13 mouse cellular contexts compared by ENCODE assay signal in the genomic region with DNA sequence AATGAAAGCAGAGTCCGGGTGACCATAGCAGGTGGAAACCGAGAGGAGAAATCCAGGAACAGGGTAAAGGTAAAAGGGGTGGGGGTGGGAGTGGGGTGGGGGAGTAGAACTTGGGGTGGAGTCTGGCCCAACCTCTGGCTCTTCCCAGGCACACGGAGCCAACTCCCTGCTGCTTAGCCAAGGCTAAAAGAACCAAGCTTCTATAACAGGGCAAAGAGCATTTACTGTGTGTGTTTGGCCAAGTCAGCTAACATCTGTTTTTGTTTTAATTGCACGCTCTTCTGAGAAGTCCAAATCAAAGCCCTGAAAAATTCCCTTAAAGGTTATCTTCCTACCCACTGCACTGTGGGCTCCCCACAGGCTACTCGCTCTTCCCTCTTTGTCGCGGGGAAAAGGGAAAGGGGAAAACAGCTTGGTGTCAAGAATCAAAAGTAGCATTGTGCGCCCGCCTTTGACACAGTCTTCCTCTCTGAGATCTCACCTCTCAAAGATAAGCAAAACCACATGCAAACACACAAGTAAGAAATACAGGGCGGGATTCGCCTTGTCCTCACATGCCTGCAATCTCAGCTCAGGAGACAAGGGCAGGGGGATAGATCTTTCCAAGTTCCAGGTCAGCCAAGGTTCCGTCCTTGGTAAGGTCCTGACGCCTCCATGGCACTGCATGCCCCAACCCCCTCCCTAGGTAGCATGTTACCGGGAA. TPM values are rescaled to one million over a fixed set of nuclear protein-coding genes. Genes with fewer than 3 reads are reported as not detected.
A peak's percentile ranks its signal among the peaks of the same experiment; 100 is the strongest.
DNase-seq lines count a peak whose midpoint lies in the region; ATAC-seq and TF ChIP-seq lines count a peak whose summit lies in the region.
"Had no signal": no experiment of that assay in that cellular context is flagged by ENCODE, and none has a peak within 500 bp of the region (broad histone marks: within the 10 kb centered on the region; RNA-seq: fewer than 3 reads in every experiment).

No protein-coding gene starts in this region.

- H3K27ac ChIP-seq in lung, postnatal 0 days (ENCODE audit: low read length), result no peak overlapping the region
- 0 out of 2 replicates have a peak overlapping the region, but pooled peaks have one; percentile 11 for H3K27ac ChIP-seq in stomach, embryonic 16.5 days (ENCODE audit: low read length)
- H3K27ac ChIP-seq: forebrain, embryonic 13.5 days; layer of hippocampus, adult 2 months; midbrain, embryonic 15.5 days had no signal

- no peak for ATAC-seq in lung, postnatal 0 days
- peak; percentile 37; the same call in 1 of the 2 replicates for ATAC-seq in stomach, embryonic 16.5 days (ENCODE audit: insufficient read depth, low FRiP score)
- ATAC-seq: forebrain, embryonic 13.5 days; midbrain, embryonic 15.5 days had no signal

- no peak overlapping the region for H3K9ac ChIP-seq in lung, postnatal 0 days (replicated peaks; ENCODE audit: low read depth)
- no peak overlapping the region for H3K9ac ChIP-seq in stomach, embryonic 16.5 days (ENCODE audit: low read length)
- H3K9ac ChIP-seq: forebrain, embryonic 13.5 days; midbrain, embryonic 15.5 days had no signal

- TF ChIP-seq EP300 in lung, postnatal 0 days (IDR thresholded peaks at IDR 0.05), result no peak

- no peaks in the 10 kb centered on the region for H3K36me3 ChIP-seq in lung, postnatal 0 days (ENCODE audit: insufficient read depth, low read length)
- no peaks in the 10 kb centered on the region for H3K36me3 ChIP-seq in stomach, embryonic 16.5 days (ENCODE audit: control insufficient read depth, insufficient read depth, low read length)
- H3K36me3 ChIP-seq: midbrain, embryonic 15.5 days had no signal

- H3K9me3 ChIP-seq in lung, postnatal 0 days (ENCODE audit: low read length), result no peaks in the 10 kb centered on the region
- H3K9me3 ChIP-seq in stomach, embryonic 16.5 days (replicated peaks; ENCODE audit: control insufficient read depth, low read length), result no peaks in the 10 kb centered on the region
- H3K9me3 ChIP-seq: forebrain, embryonic 13.5 days; midbrain, embryonic 15.5 days had no signal

- no peak for DNase-seq in lung, postnatal 0 days (ENCODE audit: low spot score)
- DNase-seq in lung, postnatal 4 days, result no peak
- DNase-seq in adipocyte (ENCODE audit: low spot score), result peak; percentile 75
- DNase-seq in forelimb bud, embryonic 11.5 days (ENCODE audit: low read depth, low spot score), result peak; percentile 13
- DNase-seq in urinary bladder, postnatal 25 days (ENCODE audit: low spot score), result no peak
- no peak for DNase-seq in layer of hippocampus, adult 18-20 months (ENCODE audit: low spot score in 2 of 2)
- DNase-seq: cerebellum, adult 8-10 months; gastrocnemius, postnatal 25 days; lung, postnatal 14 days had no signal

- H3K27me3 ChIP-seq in lung, postnatal 0 days (replicated peaks; ENCODE audit: insufficient read depth, low read length), result no peaks in the 10 kb centered on the region
- no peaks in the 10 kb centered on the region for H3K27me3 ChIP-seq in stomach, embryonic 16.5 days (ENCODE audit: control insufficient read depth, insufficient read depth, low read length)
- H3K27me3 ChIP-seq: forebrain, embryonic 13.5 days; midbrain, embryonic 15.5 days had no signal

- peak overlapping the region; percentile 20 for H3K4me2 ChIP-seq in lung, postnatal 0 days (replicated peaks; ENCODE audit: low read depth, low read length)
- peak overlapping the region; percentile 11; the same call in 1 of the 2 replicates for H3K4me2 ChIP-seq in stomach, embryonic 16.5 days (ENCODE audit: low read depth, low read length)
- H3K4me2 ChIP-seq: forebrain, embryonic 13.5 days; midbrain, embryonic 15.5 days had no signal

- no peaks in the 10 kb centered on the region for H3K4me1 ChIP-seq in lung, postnatal 0 days (ENCODE audit: insufficient read depth, low read depth, low read length)
- 0 out of 2 replicates have a peak, but pooled peaks cover 5% of the 10 kb centered on the region for H3K4me1 ChIP-seq in stomach, embryonic 16.5 days (ENCODE audit: control insufficient read depth, insufficient read depth, low read length)
- H3K4me1 ChIP-seq: forebrain, embryonic 13.5 days; midbrain, embryonic 15.5 days had no signal

- WGBS in lung, postnatal 0 days, result 34% methylated on average over 14 of the region's 14 CpGs
- WGBS in stomach, embryonic 16.5 days, result 51% methylated on average over 14 of the region's 14 CpGs

- no peak for TF ChIP-seq CTCF in lung, postnatal 0 days (IDR thresholded peaks at IDR 0.05)

- H3K4me3 ChIP-seq in lung, postnatal 0 days (ENCODE audit: low read depth, low read length), result no peak overlapping the region
- H3K4me3 ChIP-seq in stomach, embryonic 16.5 days (replicated peaks; ENCODE audit: low read length), result no peak overlapping the region
- H3K4me3 ChIP-seq: forebrain, embryonic 13.5 days; layer of hippocampus, adult 2 months; midbrain, embryonic 15.5 days had no signal

RNA-seq across cellular contexts. Expression of a gene that starts 18.4 kb away (rescaled TPM):
- 6.7 and 7.5 TPM in 2 replicates for polyA plus RNA-seq in lung, postnatal 0 days (2015; fragmentation: Nextera tagmentation; extraction: Ambion mirVana)
- 5.0 TPM in 2 replicates for polyA plus RNA-seq in stomach, embryonic 16.5 days (2015; fragmentation: Nextera tagmentation; extraction: Ambion mirVana)
- total RNA-seq in layer of hippocampus, adult 18-20 months (2021), result 10 to 100 TPM; 34.1 to 36.4 TPM

Comparison
In these comparisons a context has a peak if more than half of its experiments do, and no peak if none do; other contexts are left out.
1. DNase-seq: peak in adipocyte (single experiment) and forelimb bud, embryonic 11.5 days (single experiment); none in lung, postnatal 0 days (single experiment), lung, postnatal 4 days (0 of 2), urinary bladder, postnatal 25 days (single experiment) and layer of hippocampus, adult 18-20 months (0 of 2).